Mouse (Mus musculus): ENCODE measurements around the gene Disp1.

Disp1 gene

DNA sequence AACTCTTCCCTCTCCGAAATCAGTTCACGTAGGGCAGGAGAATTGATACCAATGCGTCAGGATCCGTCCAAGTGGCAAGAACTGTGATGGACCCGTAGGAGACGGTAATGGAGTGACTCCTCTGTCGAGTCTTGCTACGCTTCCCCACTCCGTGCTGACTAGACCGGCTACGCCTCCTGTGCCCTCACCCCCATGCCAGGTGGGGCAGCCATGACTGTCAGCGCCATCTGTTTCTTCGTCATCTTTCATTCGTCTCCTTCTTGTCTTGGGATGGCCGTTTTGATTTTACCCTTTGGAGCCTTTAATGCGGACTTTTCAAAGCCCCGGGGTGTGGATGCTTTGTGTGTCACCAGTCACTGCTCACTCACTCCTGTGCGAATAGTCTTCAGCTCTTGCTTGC is 26.6 kb downstream of the Disp1 start:
- no peak for DNase-seq

DNA sequence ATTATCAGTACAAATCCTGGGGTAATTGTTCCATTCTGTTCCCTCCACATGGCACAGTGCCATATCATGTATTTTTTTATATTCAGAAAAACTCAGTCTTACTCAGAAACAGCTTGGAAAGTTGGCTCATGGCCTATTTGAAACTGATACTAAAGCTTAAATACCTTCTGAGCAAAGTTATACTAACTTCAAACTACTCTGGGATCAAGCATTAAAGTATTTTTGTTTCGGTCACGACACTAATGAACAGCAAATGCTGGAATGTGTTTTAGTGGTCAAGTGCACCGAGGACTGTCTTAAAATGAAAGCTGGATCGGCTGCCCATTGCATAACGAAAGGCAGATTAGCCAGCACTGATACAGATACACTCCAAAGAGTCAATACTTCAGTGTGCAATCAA is 27.2 kb downstream of the Disp1 start:
- no peak for DNase-seq

DNA sequence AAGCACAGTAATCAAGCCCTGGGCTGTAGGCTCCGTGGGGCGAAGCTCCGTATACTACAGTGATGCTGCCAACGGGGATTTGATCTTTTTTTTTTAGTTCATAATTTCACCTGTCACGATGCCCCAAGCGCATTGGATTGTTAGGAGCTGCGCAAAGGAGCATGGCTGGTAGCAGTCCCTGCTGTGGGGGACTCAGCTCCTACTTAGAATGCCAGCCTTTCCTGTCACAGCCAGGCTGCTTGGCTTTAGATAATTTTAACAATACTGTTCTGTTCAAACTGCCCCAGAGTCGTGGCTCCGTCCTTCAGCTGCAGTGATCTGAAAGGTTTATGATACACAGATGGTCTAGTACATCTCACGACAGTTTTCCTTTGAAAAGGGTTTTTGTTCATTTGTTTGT is 29.9 kb downstream of the Disp1 start:
- no peak for DNase-seq

DNA sequence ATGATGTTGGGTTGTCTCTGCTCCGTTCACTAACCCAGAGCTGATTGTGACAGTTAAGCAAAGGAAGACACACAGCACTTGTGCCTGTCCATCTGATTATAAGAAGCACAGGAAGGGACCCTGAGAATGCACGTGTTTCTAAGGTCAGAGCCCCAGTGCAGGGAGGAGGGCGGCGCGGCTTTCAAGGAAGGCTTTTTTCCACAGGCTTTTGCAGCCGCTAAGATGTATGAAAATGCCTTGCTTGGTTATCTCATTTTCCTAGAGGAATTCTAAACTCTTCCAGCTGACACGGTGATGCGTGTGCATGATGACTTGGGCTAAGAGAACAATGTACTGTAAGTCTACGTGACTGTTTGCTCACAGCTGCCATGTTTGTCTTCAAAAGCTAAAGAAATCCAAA is 30.9 kb downstream of the Disp1 start:
- no peak for DNase-seq

DNA sequence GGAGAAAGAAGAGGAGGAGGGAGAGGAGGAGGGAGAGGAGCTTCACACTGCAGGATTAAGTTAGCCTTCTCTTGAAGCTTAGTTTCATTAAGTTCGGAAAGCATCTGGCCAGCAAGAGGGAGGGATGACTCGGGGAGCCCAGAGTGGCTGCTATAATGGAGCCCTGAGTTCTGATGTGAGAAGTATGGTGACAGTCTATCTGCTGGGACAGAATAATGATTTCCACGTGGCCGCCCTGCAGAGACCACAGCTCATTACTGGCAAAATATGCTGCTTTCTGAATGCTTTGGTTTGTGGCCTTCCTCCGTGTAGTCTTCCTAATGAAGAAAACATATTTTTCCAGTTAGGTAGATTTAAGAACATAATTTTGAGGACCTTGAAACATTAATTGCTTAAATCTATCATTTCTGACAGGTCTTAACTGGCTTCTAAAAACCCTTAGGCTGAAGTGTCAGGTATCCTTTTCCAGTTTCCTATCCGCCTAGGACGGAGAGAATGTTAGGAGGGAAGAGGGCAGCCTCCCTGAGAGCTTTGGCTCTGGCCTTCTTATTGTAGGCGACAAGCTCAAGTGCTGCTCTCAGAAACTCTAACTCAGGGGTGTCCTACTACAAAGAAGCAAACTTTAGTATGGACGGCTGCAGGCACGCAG is 32.2 kb downstream of the Disp1 start:
- no peak for DNase-seq

DNA sequence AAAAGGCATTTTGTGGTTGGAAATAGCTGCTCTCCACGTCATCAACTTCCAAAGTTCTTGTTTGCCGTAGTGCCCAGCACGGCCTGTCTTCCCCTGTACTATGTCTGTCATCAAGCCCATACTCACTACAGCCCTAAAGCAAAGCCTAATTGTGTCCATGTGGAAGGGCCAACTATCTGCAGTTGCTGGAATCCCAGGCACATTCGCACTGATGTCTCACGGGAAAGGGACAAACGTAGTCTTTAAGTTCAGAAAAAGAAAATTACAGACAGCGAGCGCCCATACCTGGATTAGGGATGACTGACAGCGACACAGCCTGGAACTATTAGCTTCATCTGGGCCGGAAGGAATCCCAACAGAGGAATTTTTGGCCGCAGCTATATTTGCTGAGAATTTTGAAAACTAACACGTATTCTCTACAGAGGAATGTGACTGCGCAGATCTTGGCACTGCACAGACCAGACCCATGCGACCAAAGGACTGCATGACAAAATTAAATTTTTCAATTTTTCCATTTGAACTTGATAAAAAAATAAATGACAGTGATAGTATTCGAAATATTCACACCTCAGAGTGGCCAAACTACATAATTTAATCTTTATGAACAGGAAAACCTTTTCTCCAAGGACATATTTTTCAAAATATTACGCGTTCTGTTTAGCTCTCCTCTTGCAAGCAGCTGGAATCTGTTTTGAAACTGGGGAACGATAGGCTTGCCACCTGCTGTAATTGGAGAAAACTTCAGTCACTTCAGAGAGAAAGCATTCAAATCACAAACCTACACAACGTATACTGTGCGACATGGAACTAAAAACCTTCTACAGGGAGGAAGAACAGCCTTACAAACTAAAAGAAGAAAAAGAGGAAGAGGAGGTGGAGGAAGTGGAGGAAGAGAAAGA is 33.0 kb downstream of the Disp1 start:
- DNase-seq, result no peak

DNA sequence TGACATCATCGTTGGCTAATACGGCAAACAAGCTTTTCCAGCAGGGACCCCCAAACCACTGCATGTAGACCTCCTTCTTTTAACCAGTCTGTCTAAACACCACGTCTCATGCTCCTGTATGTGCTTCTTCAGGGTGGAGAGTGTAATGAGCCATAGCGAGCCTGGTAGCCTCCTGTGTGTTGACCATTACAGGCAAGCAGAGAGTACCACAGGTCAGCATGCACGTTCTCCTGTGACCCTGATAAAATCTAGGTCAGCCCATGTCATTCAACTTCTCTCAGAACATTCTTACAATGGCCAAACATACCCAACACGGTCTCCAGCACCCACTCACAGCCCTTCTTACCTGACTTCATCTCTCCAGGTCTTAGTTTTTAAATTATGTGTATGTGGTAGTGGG is 35.8 kb downstream of the Disp1 start:
- no peak for DNase-seq

DNA sequence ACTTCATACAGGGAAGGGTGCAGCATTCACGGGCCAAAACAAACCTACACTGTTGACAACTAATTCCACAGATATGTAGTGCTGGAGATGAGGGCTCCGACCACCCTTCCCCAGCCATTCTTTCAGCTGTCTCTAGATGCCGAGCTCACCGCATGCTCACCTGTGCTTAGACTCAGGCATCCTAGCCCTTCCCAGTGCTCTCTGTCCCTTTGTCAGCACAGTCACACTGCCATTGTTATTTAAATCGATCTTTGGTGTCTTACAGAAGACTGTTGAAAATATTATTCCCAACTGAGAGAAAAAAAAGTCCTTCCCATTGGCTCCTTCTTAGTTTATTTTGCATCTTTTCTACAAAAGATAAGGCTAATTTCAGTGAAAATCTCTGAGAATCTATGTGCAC is 36.6 kb downstream of the Disp1 start:
- no peak for DNase-seq

DNA sequence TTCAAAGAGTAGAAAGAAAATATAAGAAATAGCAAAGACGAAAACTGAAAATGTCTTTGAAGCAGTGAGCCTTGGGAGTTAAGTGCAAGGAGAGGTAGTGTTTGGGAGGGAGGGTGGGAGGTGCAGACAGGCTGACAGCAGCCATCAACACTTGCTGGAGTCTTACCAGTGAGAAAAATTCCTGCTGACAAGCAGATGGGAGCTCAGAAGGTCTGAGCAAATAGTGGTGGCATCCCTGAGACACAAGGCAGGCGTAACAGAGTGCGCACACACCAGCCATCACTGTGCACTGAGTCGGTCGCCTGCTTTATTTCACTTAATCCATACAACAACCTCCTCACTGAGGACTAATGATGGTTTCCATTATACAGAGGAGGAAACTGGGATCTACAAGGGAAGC is 37.8 kb downstream of the Disp1 start:
- DNase-seq, result no peak

DNA sequence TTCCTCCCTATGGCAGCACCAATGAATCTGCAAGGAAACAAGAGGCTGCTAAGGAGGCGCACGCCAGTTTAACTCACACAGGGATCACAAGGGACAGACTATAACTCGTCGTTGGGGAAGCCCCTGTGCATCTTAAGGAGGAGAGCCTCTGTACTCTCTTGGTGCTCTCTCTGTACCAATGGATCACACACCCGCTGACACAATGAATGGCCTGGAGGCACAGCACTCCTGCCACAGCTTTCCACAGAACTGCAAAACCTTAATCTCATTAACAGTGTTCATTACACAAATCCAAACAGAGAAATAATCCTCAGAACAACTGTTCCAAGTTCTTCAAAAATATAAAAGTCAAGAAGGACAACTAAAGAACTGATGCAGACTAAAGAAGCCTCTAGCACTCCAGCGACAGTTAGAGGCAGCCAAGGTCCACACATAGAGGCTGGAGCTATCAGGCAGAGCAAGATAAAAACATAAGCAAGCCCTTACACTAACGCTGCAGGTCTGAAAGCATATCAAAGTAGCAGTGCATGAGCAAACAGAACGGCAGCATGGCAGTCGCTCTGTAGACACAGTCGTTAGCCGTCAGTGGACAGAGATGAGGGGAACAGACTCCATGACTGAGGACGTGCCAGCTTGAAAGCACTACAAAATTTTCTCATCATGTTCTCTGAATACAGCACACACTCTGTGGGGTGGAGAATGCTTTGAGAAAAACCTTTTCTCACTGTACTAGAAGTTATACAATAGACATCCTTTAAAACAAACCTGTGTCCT is 38.5 kb downstream of the Disp1 start:
- DNase-seq, result no peak

DNA sequence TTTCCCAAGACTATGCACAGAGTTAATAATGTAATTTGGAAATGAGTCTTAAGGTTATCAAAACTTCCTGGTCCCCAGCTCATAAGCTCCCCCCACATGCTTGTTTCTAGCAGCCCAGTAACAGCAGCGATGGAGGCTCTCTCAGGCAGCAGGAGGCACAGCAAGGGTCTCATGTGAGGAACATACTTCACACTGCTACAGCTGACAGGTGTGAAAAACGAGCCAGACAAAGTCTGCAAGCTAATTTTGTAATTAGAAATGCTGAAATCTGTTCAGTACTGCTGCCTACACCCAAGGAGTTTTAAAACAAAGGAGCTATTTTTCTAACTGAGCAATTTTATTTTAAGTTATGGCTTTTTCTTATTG is 40.3 kb downstream of the Disp1 start:
- DNase-seq, result no peak

DNA sequence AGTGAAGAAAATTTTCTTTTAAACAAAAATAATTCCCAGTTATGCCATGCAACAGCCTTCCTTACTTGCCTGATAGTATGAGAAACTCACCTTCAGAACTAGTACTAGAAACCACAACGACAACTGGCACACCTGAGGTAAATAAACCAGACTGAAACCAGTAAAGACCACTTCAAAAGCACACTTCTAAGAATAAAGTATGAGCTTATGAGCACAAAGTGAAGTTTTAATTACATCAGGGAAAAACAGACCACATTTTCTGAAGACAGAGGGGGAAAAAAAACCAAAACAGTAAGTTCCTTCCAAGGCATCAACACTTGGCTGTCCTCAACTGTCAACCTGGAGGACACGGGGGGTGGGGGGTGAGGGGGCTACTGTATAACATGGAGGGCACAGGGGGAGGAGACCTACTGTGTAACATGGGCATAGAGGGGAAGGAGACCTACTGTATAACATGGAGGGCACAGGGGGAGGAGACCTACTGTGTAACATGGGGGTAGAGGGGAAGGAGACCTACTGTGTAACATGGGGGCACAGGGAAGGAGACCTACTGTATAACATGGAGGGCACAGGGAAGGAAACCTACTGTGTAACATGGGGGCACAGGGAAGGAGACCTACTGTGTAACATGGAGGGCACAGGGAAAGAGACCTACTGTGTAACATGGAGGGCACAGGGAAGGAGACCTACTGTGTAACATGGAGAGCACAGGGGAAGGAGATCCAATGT is 40.9 kb downstream of the Disp1 start:
- DNase-seq, result no peak

DNA sequence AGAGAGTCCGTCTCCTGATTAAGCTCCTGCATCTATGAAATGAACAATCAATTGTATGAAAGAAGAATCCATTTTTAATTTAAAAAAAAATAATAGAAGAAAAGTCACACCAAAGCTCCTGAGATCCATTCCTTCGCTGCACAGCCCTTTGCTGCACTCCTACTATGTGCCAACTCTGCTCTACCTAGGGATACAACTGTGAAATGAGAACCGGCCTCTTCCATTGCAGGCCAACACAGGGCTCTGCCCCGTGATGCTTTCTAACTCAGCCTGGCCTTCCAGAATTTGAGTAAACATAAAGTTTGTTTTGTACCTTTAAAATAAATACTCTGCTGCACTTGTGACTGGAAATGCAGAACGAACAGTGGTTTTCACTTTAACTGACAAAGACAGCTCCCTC is 42.0 kb downstream of the Disp1 start:
- DNase-seq, result no peak

DNA sequence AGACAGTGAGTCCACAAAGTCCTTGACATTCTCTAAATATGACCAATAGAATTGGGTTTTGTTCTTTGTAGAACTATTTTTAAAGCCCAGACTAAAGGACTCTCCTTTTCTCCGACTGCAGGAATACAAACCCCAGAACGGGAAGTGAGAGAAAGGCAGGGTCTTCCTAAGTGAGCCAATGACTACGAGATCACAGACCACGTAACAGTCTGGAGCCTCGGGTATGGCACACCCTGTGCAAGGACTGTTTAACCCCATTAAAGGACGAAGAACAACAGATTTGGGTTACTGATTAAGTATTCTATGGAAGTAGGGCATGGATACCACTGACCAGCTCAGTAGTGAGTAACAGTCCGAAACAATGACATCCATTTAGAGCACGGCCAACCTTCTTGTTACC is 46.1 kb downstream of the Disp1 start:
- DNase-seq, result no peak

DNA sequence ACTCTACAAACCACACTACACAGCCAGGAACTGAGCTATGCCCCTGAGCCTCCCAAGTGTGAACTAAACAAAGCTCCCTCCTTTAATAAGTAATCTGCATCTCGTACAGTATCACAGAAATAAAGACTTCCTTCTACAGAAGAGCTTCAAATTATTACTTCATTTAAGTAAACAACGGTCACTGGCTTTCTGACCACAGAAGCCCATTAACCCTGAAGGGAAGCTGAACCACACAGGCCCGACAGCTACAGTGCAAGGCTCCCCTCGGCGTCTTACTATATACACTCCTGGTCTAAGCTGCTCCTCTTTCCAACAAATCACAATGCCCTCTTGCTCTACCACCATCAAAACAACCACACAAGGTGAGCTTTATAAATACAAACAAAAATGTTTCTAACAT is 50.2 kb downstream of the Disp1 start:
- no peak for DNase-seq

DNA sequence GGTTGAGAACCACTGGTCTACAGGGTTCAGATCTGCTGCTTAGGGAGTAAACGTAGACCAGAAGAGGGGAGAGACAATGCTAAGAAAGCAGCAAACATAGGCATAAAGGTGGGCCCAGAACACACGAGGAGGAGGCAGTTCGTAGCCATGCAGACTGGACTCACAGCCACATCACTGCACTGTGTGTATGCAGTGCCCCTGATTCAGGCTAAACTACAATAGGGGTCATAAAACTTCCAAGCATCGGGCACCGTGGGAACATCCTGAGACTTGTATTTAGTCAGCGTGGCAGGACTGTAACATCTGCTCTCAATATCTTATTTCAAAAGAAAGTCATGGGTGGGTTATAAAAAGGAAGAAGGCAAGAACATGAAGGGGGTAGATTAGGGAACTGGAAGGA is 52.9 kb downstream of the Disp1 start:
- no peak for DNase-seq

DNA sequence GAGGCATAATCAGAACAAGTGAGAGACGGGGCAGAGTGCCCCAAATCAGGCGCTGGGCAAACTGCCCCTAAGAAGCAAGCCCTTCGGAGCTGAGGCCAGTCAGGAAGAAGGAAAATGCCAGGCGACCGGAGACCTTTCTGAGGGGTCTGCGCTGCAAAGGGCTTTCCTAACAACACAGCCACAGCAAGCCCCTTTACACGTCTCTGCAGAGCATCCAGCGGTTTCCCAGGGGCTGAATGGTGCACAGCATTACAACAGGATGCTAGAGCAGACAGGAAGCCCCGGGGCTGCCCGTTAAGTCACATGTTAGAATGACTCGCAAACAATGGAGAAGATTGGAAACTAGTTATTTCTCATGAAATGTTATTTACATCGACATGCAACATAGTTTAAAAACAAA is 53.5 kb downstream of the Disp1 start:
- no peak for DNase-seq

DNA sequence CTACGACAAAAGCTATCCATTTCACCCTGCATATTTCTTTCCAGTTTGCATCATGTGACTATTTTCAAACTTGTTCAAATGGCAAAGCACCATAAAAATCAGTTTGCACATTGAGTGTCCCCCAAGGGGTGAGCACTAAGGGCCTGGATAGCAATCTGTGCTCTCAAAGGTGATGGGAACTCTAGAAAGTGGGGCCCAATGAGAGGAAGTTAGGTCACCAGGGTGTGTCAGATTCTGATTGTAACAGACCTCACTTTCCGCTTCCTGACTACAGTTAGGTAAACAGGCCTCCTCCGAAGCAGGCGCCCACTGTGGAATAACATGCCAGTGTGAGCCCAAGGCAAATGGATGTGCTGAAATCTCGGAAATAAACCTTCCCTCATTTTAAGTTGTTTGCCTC is 54.6 kb downstream of the Disp1 start:
- DNase-seq, result no peak

DNA sequence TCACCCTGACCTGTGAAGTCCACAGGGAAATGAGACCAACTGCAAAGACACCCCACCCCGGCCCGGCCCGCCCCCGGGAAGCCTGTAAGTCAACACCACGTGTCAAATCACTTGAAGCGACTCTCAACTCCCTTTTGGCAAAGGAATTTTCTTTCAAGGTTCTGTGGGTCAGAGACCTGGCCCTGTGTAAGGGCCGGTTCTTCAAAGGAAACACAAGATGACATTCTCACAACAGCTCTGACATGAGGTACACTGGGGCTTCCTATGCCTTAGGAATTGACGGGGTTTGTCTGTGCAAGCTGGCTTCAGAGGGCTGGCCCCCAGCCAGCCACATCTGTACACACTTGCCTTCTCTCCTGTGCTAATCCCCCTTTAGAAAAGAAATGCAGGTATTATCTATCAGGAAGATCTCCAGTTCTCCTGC is 56.7 kb downstream of the Disp1 start:
- DNase-seq, result no peak

DNA sequence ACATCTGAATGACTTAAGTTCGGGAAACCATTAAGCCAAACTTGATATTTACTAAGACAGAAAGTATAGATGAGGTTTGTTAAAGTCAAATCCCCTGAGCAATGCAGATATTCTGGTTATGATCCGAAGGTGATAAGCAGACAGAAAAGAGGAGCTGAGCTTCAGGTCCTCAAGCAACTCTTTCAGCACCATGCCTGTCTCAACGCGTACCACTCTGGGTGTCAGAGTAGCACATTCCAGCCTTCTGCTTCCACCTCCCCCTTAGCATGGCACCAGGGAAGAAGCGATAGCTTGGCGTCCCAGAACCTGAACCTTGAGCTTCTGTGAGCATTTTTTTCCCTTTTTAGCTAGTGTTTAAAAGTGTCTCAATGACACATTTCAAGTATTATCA is 57.1 kb downstream of the Disp1 start:
- no peak for DNase-seq

DNA sequence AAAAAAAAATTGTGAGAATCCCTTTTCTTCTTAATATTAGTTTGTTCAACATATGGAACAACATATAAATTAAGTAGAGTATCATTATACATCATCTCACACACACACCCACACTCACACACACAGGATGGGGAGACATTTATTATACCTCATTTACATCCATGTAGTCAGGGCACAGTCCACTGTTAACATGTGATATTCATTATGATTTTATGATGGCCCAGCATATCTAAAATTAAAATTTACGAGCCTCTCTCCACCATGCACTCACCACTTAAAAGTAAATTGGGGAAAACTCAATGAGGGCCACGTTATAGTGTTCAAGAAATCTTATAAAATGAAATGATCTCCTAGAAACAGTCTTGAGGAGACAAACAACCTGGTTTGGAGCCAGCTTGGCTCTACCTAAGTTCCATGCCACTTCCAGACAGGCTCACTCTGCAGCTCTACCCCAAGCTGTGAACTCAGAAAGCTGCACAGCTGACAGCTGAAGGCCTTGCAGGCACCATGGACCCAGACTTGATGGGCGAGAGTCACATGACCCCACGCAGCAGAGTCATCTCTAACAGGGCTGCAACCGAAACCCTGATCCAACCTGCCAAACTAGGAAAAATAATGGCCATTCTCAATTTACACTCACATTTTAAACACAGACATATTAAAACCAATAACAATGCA is 57.7 kb downstream of the Disp1 start:
- DNase-seq, result no peak

DNA sequence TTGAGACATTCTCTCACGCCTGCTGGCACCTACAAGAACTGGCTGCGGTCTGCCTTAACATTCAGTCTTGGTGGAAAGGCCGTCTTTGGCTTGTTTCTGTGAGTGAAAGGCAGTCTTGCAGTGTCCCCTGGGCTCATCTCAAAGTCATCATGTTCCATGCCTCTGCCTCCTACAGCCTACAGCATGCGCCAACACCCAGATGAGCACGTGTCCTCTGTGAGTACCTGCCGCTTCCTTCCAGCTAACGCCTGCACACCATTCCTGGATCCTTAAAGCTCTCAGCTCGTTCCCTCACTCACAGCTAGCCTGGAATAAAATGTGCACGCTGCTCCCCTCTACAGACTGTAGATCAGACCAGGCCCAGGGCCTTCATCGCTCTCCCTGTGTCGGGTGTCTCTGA is 60.3 kb downstream of the Disp1 start:
- DNase-seq, result no peak

DNA sequence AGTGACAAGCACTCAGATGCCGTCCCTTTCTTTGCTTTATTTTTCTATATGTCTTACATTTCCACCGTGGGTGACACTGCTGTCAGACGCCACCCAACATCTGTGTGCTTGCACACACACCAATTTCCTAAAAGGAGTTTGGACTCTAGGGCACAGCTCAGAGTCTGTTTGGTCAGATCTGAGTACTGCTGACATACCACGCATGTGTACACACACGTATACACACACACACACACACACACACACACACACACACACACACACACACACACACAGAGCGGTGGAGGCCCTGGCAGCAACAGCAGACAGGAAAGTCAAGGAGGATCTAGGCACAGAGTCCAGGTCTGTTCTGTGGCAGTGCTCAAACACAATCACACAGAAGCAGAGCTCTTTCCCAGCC is 61.1 kb downstream of the Disp1 start:
- no peak for DNase-seq

All from cerebellum, adult 11 months (tissue).